Mouse (Mus musculus) forebrain, embryonic 11.5 days (tissue): ENCODE results near the gene Mob3a. TPM values are rescaled to one million over a fixed set of nuclear protein-coding genes. Genes with fewer than 3 reads are reported as not detected.

Source experiments
- ATAC-seq: fragments of 200-750 bp; cut with Nextera tagmentation; replicated peaks from 2 replicates; pipeline ENCODE4 v1.8.0; 2017; ENCODE audit warnings: moderate TSS enrichment; ENCODE audit not compliant: low FRiP score
- DNase-seq: peaks from one replicate; pipeline ENCODE4 v3.0.0-alpha.2; 2017; ENCODE audit warnings: low spot score
- H3K27ac ChIP-seq: fragments of 300-500 bp; sonication (generic); 2 replicates; pipeline ENCODE4 v1.5.1; 2014; ENCODE audit warnings: low read depth, low read length
- H3K27me3 ChIP-seq: fragments of 300-500 bp; sonication (generic); 2 replicates; pipeline ENCODE4 v1.6.1; 2014; ENCODE audit warnings: mild to moderate bottlenecking, low read length, mixed read lengths; ENCODE audit not compliant: control insufficient read depth, insufficient read depth
- H3K36me3 ChIP-seq: fragments of 300-500 bp; sonication (generic); 2 replicates; pipeline ENCODE4 v1.6.1; 2014; ENCODE audit warnings: mild to moderate bottlenecking, low read length, moderate library complexity, mixed read lengths; ENCODE audit not compliant: control insufficient read depth, insufficient read depth
- H3K4me1 ChIP-seq: fragments of 300-500 bp; sonication (generic); replicated peaks from 2 replicates; pipeline ENCODE4 v1.6.1; 2014; ENCODE audit warnings: low read length, mixed read lengths; ENCODE audit not compliant: control insufficient read depth, insufficient read depth
- H3K4me2 ChIP-seq: fragments of 300-500 bp; sonication (generic); 2 replicates; pipeline ENCODE4 v1.6.1; 2014; ENCODE audit warnings: low read depth, mild to moderate bottlenecking, low read length, moderate library complexity, mixed read lengths; ENCODE audit not compliant: severe bottlenecking
- H3K4me3 ChIP-seq: fragments of 300-500 bp; sonication (generic); 2 replicates; pipeline ENCODE4 v1.5.1; 2014; ENCODE audit warnings: low read depth, low read length
- H3K9ac ChIP-seq: fragments of 300-500 bp; sonication (generic); 2 replicates; pipeline ENCODE4 v1.6.1; 2014; ENCODE audit warnings: low read length
- H3K9me3 ChIP-seq: fragments of 300-500 bp; sonication (generic); 2 replicates; pipeline ENCODE4 v1.6.1; 2016; ENCODE audit warnings: low read length, mixed read lengths; ENCODE audit not compliant: control insufficient read depth
- WGBS: fragments of 180-500 bp; shearing (Covaris S2); extraction: QIAGEN DNeasy Blood & Tissue Kit; methylation state at CpG from one replicate; pipeline ENCODE4 v1.1.7; 2014; 5-methylcytosine and 5-hydroxymethylcytosine counted together
- polyA plus RNA-seq: library from polyadenylated mRNA; unstranded; fragments of >200 nt; fragmentation: Nextera tagmentation; extraction: Ambion mirVana; gene quantifications from 2 replicates; pipeline ENCODE4 v1.2.1, GENCODE M21; 2014

The Mob3a gene
- polyA plus RNA-seq, 1 experiment from 2014 or later = 61.1 TPM

DNA sequence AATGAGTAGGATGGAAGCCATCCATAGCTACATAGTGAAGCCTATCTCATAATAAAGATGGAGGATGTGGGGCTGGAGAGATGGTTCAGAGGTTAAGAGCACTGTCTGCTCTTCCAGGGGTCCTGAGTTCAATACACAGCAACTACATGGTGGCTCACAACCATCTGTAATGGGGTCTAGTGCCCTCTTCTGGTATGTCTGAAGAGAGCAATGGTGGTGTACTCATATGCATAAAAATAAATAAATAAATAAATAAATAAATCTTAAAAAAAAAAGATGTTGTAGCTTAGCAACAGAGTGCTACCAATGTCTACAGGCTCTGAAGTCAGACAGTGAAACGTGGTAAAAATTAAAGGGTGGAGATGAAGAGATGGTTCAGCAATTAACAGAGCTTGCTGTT lies 36.9 kb upstream of the Mob3a start:
- no peak for DNase-seq
- WGBS = 90% methylated on average over 1 of the region's 1 CpGs
- H3K27me3 ChIP-seq = no peaks in the 10 kb centered on the region

DNA sequence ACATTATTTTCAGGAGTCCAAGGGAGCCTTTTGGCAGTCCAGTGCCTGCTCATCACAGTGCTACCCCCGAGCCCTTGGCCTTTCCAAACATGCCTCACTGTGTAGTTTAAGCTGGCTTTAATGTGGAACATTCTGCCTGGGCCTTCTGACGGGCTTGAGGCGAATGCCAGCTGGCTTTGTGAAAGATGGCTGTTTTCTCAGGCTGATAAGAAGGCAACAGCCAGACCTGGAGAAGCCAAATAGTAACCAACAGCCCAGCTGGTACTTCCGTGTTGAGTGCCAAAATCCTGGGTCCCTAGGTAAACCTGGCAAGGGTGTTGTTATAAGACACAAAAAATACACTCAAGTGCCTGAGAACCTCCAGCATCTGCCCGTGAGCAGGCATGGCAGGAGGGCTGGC lies 35.0 kb upstream of the Mob3a start:
- DNase-seq (no peak), ATAC-seq (no peak)
- no peak overlapping the region for H3K4me2 ChIP-seq
- H3K27ac ChIP-seq = no peak overlapping the region
- peaks cover 10% of the 10 kb centered on the region for H3K4me1 ChIP-seq
- no peak overlapping the region for H3K9ac ChIP-seq
- H3K9me3 ChIP-seq = no peaks in the 10 kb centered on the region
- no peaks in the 10 kb centered on the region; the same call in 1 of the 2 replicates for H3K36me3 ChIP-seq
- no peaks in the 10 kb centered on the region for H3K27me3 ChIP-seq
- no peak overlapping the region for H3K4me3 ChIP-seq
- 87% methylated on average over 5 of the region's 5 CpGs for WGBS

More for the DNA sequence above, 36.9 kb upstream of the Mob3a start:
- no peak overlapping the region for H3K4me3 ChIP-seq
- H3K4me2 ChIP-seq = no peak overlapping the region
- no peaks in the 10 kb centered on the region; the same call in 1 of the 2 replicates for H3K36me3 ChIP-seq
- H3K9ac ChIP-seq = no peak overlapping the region
- H3K27ac ChIP-seq = no peak overlapping the region
- H3K9me3 ChIP-seq = no peaks in the 10 kb centered on the region
- no peak for ATAC-seq
- peaks cover 14% of the 10 kb centered on the region for H3K4me1 ChIP-seq

DNA sequence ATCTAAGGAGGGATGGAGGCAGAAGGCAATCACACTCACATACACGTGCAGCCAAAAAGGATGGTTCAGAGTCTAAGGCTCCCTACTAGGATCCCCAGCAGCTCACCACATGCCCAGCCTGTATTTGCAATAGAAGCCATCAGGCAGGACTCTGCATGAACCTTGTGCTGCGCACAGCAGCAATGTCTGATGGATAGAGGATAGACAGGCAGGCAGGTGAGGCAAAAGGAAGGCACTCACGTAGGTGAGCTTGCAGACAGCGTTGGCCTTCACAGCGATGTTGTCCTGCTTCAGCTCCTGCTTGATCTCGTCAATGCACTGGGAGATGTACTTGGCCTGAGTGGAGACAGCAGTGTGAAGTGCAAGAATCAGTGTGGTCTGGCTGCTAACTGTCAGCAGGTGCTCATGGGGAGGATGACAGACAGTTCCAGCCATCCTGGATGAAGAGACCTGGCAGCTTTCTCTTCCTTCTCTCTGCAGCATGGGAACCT lies 30.9 kb upstream of the Mob3a start:
- Histone ChIP-seq H3K27me3 (no peaks in the 10 kb centered on the region), H3K4me3 (no peak overlapping the region), H3K9me3 (no peaks in the 10 kb centered on the region), H3K9ac (no peak overlapping the region), H3K4me2 (no peak overlapping the region), H3K36me3 (peaks cover 19% of the 10 kb centered on the region), H3K4me1 (no peaks in the 10 kb centered on the region), H3K27ac (no peak overlapping the region)
- WGBS = 95% methylated on average over 6 of the region's 6 CpGs
- ATAC-seq = no peak
- no peak for DNase-seq

DNA sequence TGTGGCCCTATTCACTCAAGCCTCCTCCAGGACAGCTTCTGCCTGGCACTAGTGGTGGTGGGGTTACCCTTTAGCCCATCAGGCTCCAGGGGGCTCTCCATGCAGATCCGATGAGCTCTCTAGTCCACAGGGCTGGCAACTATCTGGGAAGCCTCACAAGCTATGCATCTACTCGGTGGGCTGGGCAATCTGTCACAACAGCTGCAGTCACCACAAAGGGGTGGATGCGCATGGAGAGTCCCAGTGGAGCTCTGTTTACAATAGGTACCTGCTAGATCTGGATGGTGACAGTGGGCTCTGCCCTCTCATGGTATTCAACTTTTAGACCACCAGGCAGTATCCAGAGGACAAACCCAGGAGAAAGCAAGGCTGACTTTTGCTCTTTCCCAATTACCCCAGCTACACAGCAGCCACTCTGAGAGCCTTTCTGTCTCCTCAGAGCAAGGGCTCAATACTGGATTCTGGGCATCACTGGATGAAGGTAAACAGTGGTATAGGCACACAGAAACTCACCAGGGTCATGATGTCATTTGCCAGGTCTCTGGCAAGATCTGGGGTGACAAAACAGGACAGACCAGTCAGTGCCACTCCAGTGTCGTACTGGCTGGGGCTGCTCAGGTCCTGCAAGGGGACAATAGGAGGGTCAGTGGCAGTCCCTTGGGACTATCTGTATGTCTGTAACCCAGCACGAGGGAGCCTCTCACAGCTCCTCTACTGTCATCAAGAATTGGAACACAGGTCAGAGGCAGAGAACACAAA lies 25.8 kb upstream of the Mob3a start:
- ATAC-seq (no peak), DNase-seq (no peak)
- Histone ChIP-seq H3K9me3 (no peaks in the 10 kb centered on the region), H3K9ac (no peak overlapping the region), H3K4me3 (no peak overlapping the region), H3K27me3 (no peaks in the 10 kb centered on the region), H3K4me1 (no peaks in the 10 kb centered on the region), H3K4me2 (no peak overlapping the region), H3K36me3 (peaks cover 38% of the 10 kb centered on the region), H3K27ac (no peak overlapping the region)
- WGBS = 87% methylated on average over 5 of the region's 5 CpGs

GRCm38 (mm10) chr10:80717281-80717680 lies 15.5 kb upstream of the Mob3a start:
- Histone ChIP-seq H3K4me1 (no peaks in the 10 kb centered on the region), H3K27ac (no peak overlapping the region), H3K9ac (no peak overlapping the region), H3K36me3 (peaks cover 51% of the 10 kb centered on the region), H3K4me2 (no peak overlapping the region), H3K9me3 (no peaks in the 10 kb centered on the region), H3K27me3 (no peaks in the 10 kb centered on the region), H3K4me3 (no peak overlapping the region)
- ATAC-seq (no peak), DNase-seq (no peak)
- 86% methylated on average over 1 of the region's 1 CpGs for WGBS

DNA sequence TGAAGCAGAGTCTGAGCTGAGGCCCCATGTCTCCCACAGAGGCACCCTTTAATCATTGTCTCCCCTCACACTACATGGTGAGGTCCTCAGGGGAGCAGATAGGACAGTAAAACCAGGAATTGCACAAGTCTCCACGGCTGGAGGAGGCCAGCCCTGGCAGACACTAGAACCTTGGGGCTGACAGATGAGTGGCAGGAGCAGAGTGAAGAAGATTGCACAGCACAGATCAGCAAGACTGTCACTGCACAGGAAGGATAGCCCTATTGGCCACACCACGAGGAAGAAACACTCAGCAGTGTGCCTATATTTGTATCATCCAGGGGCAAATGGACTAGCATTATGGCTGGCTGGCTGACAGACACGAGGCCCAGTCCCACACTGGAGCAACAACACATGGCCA lies 9.1 kb upstream of the Mob3a start:
- H3K27ac ChIP-seq = no peak overlapping the region
- H3K4me1 ChIP-seq = no peaks in the 10 kb centered on the region
- H3K9ac ChIP-seq = no peak overlapping the region
- peaks cover 38% of the 10 kb centered on the region for H3K36me3 ChIP-seq
- H3K27me3 ChIP-seq = no peaks in the 10 kb centered on the region
- ATAC-seq (no peak), DNase-seq (no peak)
- H3K9me3 ChIP-seq = no peaks in the 10 kb centered on the region
- H3K4me2 ChIP-seq = no peak overlapping the region
- 95% methylated on average over 3 of the region's 3 CpGs for WGBS
- H3K4me3 ChIP-seq = no peak overlapping the region

DNA sequence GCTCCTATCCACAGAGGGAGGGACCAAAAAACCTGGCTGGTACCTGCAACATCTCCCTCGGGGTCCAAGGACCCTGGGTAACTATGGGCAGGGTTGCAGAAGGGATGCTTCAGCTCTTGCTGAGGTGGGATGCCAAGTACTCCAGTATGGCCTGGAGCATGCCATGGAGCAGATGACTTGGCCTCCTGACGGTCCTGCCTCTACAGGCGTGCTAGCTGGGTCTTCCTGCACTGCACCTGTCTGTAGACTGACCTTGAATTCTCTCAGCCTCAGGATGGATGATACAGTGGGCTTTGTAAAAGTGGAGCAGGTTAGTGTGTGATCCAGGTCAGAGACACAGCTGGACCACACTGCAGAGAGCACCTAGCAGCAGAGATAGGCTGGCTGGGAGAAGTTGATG lies 3.7 kb upstream of the Mob3a start:
- Histone ChIP-seq H3K9me3 (no peaks in the 10 kb centered on the region), H3K9ac (no peak overlapping the region), H3K27me3 (no peaks in the 10 kb centered on the region), H3K4me3 (no peak overlapping the region), H3K4me1 (peaks cover 8% of the 10 kb centered on the region), H3K27ac (no peak overlapping the region), H3K36me3 (peaks cover 13% of the 10 kb centered on the region), H3K4me2 (no peak overlapping the region)
- DNase-seq (no peak), ATAC-seq (no peak)
- 78% methylated on average over 3 of the region's 3 CpGs for WGBS

DNA sequence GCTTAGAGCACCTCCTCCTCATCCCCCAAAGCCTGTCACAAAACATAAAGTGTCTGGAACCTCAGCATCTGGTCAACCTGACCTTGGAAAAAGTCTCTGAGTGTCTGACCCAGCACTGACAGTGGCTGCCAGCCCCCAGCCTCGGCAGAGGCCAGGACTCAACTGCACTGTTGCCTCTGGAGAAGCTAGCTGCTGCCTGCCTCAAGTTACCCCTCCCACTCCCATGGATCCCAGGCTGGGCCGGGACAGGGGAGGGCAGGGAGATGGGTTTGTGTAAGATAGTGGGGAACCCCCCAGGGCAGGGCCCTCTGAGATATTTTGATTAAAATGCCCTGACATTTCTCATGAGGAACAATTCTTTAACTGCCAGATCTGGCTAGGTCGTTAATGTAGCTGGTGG lies 3.3 kb upstream of the Mob3a start:
- Histone ChIP-seq H3K9ac (no peak overlapping the region), H3K9me3 (no peaks in the 10 kb centered on the region), H3K4me3 (no peak overlapping the region), H3K27me3 (no peaks in the 10 kb centered on the region), H3K4me2 (no peak overlapping the region), H3K27ac (no peak overlapping the region), H3K36me3 (peaks cover 13% of the 10 kb centered on the region), H3K4me1 (peaks cover 8% of the 10 kb centered on the region)
- whole genome bisulfite sequencing = 69% methylated on average over 3 of the region's 3 CpGs
- ATAC-seq = no peak
- DNase-seq = no peak

DNA sequence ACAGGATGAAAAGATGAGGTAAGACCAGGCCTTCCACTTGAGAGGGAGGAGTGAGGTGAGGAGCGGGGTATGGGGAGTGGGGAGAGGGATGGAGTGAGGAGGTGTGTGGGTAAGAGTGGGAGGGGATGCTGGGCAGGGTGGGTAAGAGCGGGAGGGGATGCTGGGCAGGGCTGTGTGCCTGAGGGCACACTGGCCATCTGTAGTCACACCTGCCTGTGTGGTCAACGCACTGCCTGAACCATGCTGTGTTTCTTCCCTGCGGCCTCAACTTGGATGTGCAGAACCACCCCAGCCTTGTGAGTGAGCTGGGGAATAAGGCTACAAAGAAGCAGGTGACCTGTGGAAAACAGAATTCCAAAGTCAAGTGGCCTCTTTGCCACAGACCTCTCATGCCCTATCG lies 2.6 kb upstream of the Mob3a start:
- Histone ChIP-seq H3K4me1 (peaks cover 9% of the 10 kb centered on the region), H3K27me3 (no peaks in the 10 kb centered on the region), H3K4me2 (no peak overlapping the region), H3K9me3 (no peaks in the 10 kb centered on the region), H3K36me3 (peaks cover 13% of the 10 kb centered on the region), H3K27ac (no peak overlapping the region), H3K9ac (no peak overlapping the region), H3K4me3 (no peak overlapping the region)
- 87% methylated on average over 5 of the region's 5 CpGs for WGBS
- ATAC-seq (no peak), DNase-seq (no peak)
